In genomic region chr8:89981320-89981719, GRCm38 (mm10) we compare ENCODE assay signal across 22 mouse cellular contexts.
"Had no signal": no experiment of that assay in that cellular context is flagged by ENCODE, and none has a peak within 500 bp of the region (broad histone marks: within the 10 kb centered on the region; RNA-seq: fewer than 3 reads in every experiment).

No protein-coding gene starts in this region.

- H3K36me3 ChIP-seq: forebrain, embryonic 15.5 days; heart, embryonic 13.5 days; heart, embryonic 15.5 days; hindbrain, embryonic 13.5 days; hindbrain, embryonic 15.5 days had no signal

- H3K4me1 ChIP-seq: hindbrain, embryonic 13.5 days; hindbrain, embryonic 15.5 days had no signal

- H3K4me3 ChIP-seq: forebrain, embryonic 15.5 days; heart, adult 2 months; heart, embryonic 13.5 days; heart, embryonic 15.5 days; hindbrain, embryonic 13.5 days; hindbrain, embryonic 15.5 days; left cerebral cortex, adult 2 months had no signal

- DNase-seq: gastrocnemius, postnatal 14 days; gastrocnemius, postnatal 36 days; heart, adult 2 months; heart, postnatal 14 days; heart, postnatal 36 days; kidney, adult 18-20 months; kidney, adult 8-10 months; kidney, postnatal 10 days; kidney, postnatal 25 days; kidney, postnatal 4 days; liver had no signal

- ATAC-seq: forebrain, embryonic 15.5 days; forebrain, postnatal 0 days; hindbrain, postnatal 0 days; intestine, embryonic 16.5 days had no signal

- H3K27ac ChIP-seq: forebrain, embryonic 15.5 days; heart, adult 2 months; heart, embryonic 13.5 days; heart, embryonic 15.5 days; hindbrain, embryonic 13.5 days; hindbrain, embryonic 15.5 days; left cerebral cortex, adult 2 months had no signal

- H3K9ac ChIP-seq: forebrain, embryonic 15.5 days; forebrain, postnatal 0 days; heart, embryonic 13.5 days; heart, embryonic 15.5 days; hindbrain, embryonic 13.5 days; hindbrain, embryonic 15.5 days had no signal

- H3K4me2 ChIP-seq: forebrain, embryonic 15.5 days; heart, embryonic 11.5 days; heart, embryonic 13.5 days; heart, embryonic 15.5 days; hindbrain, embryonic 13.5 days; hindbrain, embryonic 15.5 days; liver, embryonic 11.5 days had no signal

- H3K9me3 ChIP-seq: forebrain, embryonic 15.5 days; heart, embryonic 15.5 days; hindbrain, embryonic 13.5 days; hindbrain, embryonic 15.5 days had no signal

- H3K27me3 ChIP-seq: forebrain, embryonic 15.5 days; heart, embryonic 13.5 days; heart, embryonic 15.5 days; hindbrain, embryonic 13.5 days; hindbrain, embryonic 15.5 days had no signal
